Comparison of ENCODE assay signal across 8 mouse cellular contexts in the genomic region with DNA sequence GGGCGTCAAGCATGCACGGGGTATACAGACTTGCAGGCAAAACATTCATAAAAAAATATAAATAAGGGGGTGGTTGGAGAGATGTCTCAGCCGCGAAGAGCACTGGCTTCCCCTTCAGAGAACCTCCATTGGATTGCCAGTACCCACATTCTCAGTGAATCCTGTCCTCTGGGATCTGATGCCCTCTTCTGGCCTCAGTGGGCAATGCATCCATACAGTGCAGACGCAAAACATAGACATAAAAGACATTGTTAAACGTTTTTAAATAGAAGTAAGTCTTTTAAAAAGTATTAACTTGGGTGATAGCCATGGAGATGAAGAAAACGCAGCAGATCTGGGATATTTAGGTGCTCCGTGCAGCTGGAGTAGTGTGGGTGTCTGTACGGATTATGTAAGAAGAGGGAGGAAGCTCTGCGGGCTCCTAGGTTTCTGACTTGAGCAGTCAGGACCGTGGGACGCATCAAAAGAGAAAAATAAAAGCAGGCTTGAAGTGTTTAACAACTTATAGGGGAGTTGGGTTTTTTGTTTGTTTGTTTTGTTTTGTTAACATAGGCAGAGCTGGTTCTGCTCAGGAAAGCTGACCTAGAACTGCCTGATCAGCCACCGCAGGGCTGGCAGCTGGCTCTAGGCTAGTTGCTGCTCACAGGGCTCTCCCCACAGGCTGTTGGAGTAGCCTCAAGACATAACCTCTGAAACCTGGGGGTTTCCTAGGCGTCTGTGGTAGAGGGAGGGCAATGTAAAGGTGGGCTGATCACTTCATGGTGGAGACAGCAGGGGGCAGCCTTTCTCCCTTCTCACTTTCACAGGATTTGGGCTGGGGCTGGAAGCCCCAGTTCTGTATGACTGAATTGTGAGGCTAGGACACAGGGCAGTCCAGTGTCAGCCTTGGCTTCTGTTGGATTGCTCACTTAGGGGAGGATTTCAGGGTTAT. TPM values are rescaled to one million over a fixed set of nuclear protein-coding genes. Genes with fewer than 3 reads are reported as not detected.
DNase-seq lines count a peak whose midpoint lies in the region; ATAC-seq and TF ChIP-seq lines count a peak whose summit lies in the region.

No protein-coding gene starts in this region.

- no peak overlapping the region for H3K9ac ChIP-seq in liver, embryonic 12.5 days

- H3K4me2 ChIP-seq in liver, embryonic 12.5 days, result peak overlapping the region; percentile 24; the same call in 1 of the 2 replicates

- no peak overlapping the region for H3K4me3 ChIP-seq in spleen, adult 2 months (ENCODE audit: extremely low read depth, insufficient read depth, insufficient read length)
- H3K4me3 ChIP-seq in liver, embryonic 12.5 days, result no peak overlapping the region

- peak; percentile 7; the same call in 1 of the 2 replicates for TF ChIP-seq CTCF in spleen, adult 2 months (IDR thresholded peaks at IDR 0.05; ENCODE audit: extremely low read depth, insufficient read depth, insufficient read length, insufficient replicate concordance)

- H3K9me3 ChIP-seq in liver, embryonic 12.5 days (replicated peaks), result no peaks in the 10 kb centered on the region

- WGBS in spleen, adult 2 months, result 56% methylated on average over 14 of the region's 14 CpGs
- WGBS in liver, embryonic 12.5 days (ENCODE audit: insufficient replicate concordance), result 29% methylated on average over 14 of the region's 14 CpGs

- ATAC-seq in liver, embryonic 12.5 days, result no peak
- ATAC-seq in erythroid progenitor cell, adult 5-6 weeks (replicated peaks; ENCODE audit: low FRiP score, poor library complexity, severe bottlenecking), result no peak

- no peak overlapping the region for H3K27ac ChIP-seq in spleen, adult 2 months (ENCODE audit: insufficient read depth, low read length)
- H3K27ac ChIP-seq in liver, embryonic 12.5 days, result no peak overlapping the region

- intact Hi-C loops in gastrocnemius, postnatal 14 days (cut with DNase I; ENCODE audit: low total_unique reads), result no loop called here

- H3K4me1 ChIP-seq in spleen, adult 2 months (ENCODE audit: control insufficient read depth, insufficient read depth, insufficient read length), result no peaks in the 10 kb centered on the region; the same call in 1 of the 2 replicates
- H3K4me1 ChIP-seq in liver, embryonic 12.5 days, result peaks cover 17% of the 10 kb centered on the region

- no peak for TF ChIP-seq POLR2A in spleen, adult 2 months (IDR thresholded peaks at IDR 0.05; ENCODE audit: low read depth, low read length)

- peak; percentile 29 to 70 for DNase-seq in frontal cortex, adult 2 months (ENCODE audit: extremely low spot score in 1 of 2, low spot score in 1 of 2)
- no peak for DNase-seq in frontal cortex, postnatal 14 days (ENCODE audit: low spot score in 2 of 2)
- peak; percentile 7 to 21 for DNase-seq in spleen, adult 2 months (ENCODE audit: low read depth in 1 of 2, low spot score in 2 of 2)
- no peak for DNase-seq in spleen, postnatal 36 days (ENCODE audit: low spot score in 2 of 2)
- DNase-seq in cerebellum, postnatal 36 days, result no peak
- DNase-seq in gastrocnemius, postnatal 14 days, result no peak

- H3K36me3 ChIP-seq in spleen, adult 2 months (ENCODE audit: control insufficient read depth, insufficient read depth, low read length), result no peaks in the 10 kb centered on the region
- H3K36me3 ChIP-seq in liver, embryonic 12.5 days, result 0 out of 2 replicates have a peak, but pooled peaks cover 3% of the 10 kb centered on the region

- H3K27me3 ChIP-seq in spleen, adult 2 months (ENCODE audit: control insufficient read depth, insufficient read depth, low read length), result no peaks in the 10 kb centered on the region
- no peaks in the 10 kb centered on the region for H3K27me3 ChIP-seq in liver, embryonic 12.5 days (replicated peaks)

RNA-seq across cellular contexts. Expression of gene Dpy19l3, which starts 2.5 kb away (rescaled TPM):
- 22.4 and 24.0 TPM in 2 replicates for polyA plus RNA-seq in frontal cortex, adult 2 months (2012; rRNA removed)
- 7.3 and 8.9 TPM in 2 replicates for polyA plus RNA-seq in spleen, adult 2 months (2012; rRNA removed)
- polyA plus RNA-seq in liver, embryonic 12.5 days (2016; fragmentation: Nextera tagmentation; extraction: Ambion mirVana), result 9.0 and 12.5 TPM in 2 replicates
- 4.2 and 5.0 TPM in 2 replicates for total RNA-seq in erythroid progenitor cell, adult 5-6 weeks (2015; ENCODE audit: low replicate concordance)
- total RNA-seq in erythroid progenitor cell, adult 5-6 weeks (2017; ENCODE audit: low replicate concordance), result 1.0 and 12.7 TPM in 2 replicates
- total RNA-seq in gastrocnemius, postnatal 14 days (2021), result 1 to 10 TPM; 7.1 to 9.0 TPM

RNA-seq across cellular contexts. Expression of gene Zfp507, which starts 46.0 kb away (rescaled TPM):
- polyA plus RNA-seq in frontal cortex, adult 2 months (2012; rRNA removed), result 12.7 and 13.9 TPM in 2 replicates
- 5.0 and 6.4 TPM in 2 replicates for polyA plus RNA-seq in spleen, adult 2 months (2012; rRNA removed)
- polyA plus RNA-seq in liver, embryonic 12.5 days (2016; fragmentation: Nextera tagmentation; extraction: Ambion mirVana), result 8.8 and 9.2 TPM in 2 replicates
- total RNA-seq in erythroid progenitor cell, adult 5-6 weeks (2015; ENCODE audit: low replicate concordance), result 6.8 and 8.8 TPM in 2 replicates
- 8.1 and 15.9 TPM in 2 replicates for total RNA-seq in erythroid progenitor cell, adult 5-6 weeks (2017; ENCODE audit: low replicate concordance)
- total RNA-seq in gastrocnemius, postnatal 14 days (2021), result 10 to 100 TPM; 15.2 to 16.7 TPM

Comparison
In these comparisons a context has a peak if more than half of its experiments do, and no peak if none do; other contexts are left out.
1. DNase-seq: peak in frontal cortex, adult 2 months (2 of 2) and spleen, adult 2 months (2 of 2); none in frontal cortex, postnatal 14 days (0 of 2), spleen, postnatal 36 days (0 of 2), cerebellum, postnatal 36 days (0 of 2) and gastrocnemius, postnatal 14 days (single experiment).